Mouse (Mus musculus): ENCODE measurements around the gene Kcna2.

Gene Kcna2

GRCm38 (mm10) chr3:107150872-107151540 lies 50.1 kb downstream of the Kcna2 start:
- DNase-seq (ENCODE audit: low spot score in 2 of 2): no peak

GRCm38 (mm10) chr3:107153772-107154655 lies 53.1 kb downstream of the Kcna2 start:
- no peak for DNase-seq (ENCODE audit: low spot score in 2 of 2)

- no peak for DNase-seq (ENCODE audit: low spot score in 2 of 2)
These were observed 57.9 kb downstream of the Kcna2 start for GRCm38 (mm10) chr3:107158856-107159255.

DNA sequence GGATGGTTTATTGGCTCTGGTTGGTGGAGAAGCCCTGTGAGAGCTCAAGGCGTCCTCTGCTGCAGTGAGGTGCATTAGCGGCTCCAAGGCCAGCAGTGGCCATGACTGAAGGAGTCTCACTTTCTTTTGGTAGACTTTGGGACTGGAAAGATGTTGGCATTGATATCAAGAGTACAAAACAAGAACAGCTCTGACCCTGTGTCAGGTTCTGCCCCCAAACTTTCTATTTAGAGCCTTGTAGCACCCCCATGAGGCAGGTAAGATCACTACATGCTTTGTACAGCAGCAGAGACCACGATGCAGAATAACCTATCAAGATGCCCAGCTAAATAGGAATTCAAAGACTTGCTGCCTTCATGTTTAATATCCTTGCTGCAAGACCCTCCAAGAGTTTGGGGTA lies 58.5 kb downstream of the Kcna2 start:
- DNase-seq (ENCODE audit: low spot score in 2 of 2): no peak

DNA sequence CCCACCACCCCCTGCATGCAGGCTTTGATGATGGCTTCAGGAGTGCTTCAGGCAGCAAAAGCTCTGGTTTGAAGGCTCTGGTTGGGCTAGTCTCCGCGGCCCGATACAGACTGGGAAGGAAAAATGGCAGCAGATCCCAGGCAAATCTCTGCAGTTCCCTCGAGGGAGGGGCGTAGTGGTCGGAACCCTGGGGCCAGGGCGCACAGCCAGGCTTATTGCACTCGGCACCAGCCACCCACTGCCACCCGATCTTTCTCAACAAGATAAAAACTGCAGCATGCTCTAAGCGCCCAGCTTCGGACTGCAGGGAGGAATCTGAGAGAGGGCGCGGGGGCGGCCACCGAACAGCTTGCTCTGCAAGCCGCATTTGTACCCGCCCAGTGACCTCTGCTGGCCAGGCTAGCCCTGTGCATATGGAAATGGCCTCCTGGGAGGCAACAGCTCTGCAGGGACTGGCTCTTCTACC lies 58.9 kb downstream of the Kcna2 start:
- no peak for DNase-seq (ENCODE audit: low spot score in 2 of 2)

GRCm38 (mm10) chr3:107162741-107163140 lies 61.8 kb downstream of the Kcna2 start:
- no peak for DNase-seq (ENCODE audit: low spot score in 2 of 2)
